Mouse (Mus musculus): Measurements from ENCODE around the gene Bcl11a. TPM values are rescaled to one million over a fixed set of nuclear protein-coding genes. Genes with fewer than 3 reads are reported as not detected.

The Bcl11a gene
- total and polyA plus RNA-seq, 2 experiments from 2014 or later: 32.3 to 73.5 TPM

- no peaks in the 10 kb centered on the region for H3K27me3 ChIP-seq (ENCODE audit: insufficient read depth, low read length)
- H3K27ac ChIP-seq: no peak overlapping the region
- WGBS: 67% methylated on average over 10 of the region's 10 CpGs
- DNase-seq (ENCODE audit: low spot score): no peak
- H3K4me2 ChIP-seq (ENCODE audit: low read depth, low read length): peak overlapping the region; percentile 12; the same call in 1 of the 2 replicates
- H3K36me3 ChIP-seq (ENCODE audit: insufficient read depth, low read length): no peaks in the 10 kb centered on the region
- H3K9me3 ChIP-seq (ENCODE audit: low read length): no peaks in the 10 kb centered on the region
- no peak for TF ChIP-seq CTCF (IDR thresholded peaks at IDR 0.05; ENCODE audit: low read depth)
- H3K9ac ChIP-seq (replicated peaks; ENCODE audit: low read length): no peak overlapping the region
- ATAC-seq: no peak
- H3K4me1 ChIP-seq (ENCODE audit: insufficient read depth, low read length): peaks cover 6% of the 10 kb centered on the region
- no peak overlapping the region for H3K4me3 ChIP-seq (ENCODE audit: low read length)
Observed at GRCm38 (mm10) chr11:24099215-24099614, 21.4 kb downstream of the Bcl11a start.

- TF ChIP-seq CTCF (IDR thresholded peaks at IDR 0.05; ENCODE audit: low read depth): no peak
- H3K9me3 ChIP-seq (ENCODE audit: low read length): no peaks in the 10 kb centered on the region
- no peak overlapping the region for H3K4me3 ChIP-seq (ENCODE audit: low read length)
- H3K4me1 ChIP-seq (ENCODE audit: insufficient read depth, low read length): peaks cover 6% of the 10 kb centered on the region
- WGBS: 18% methylated on average over 7 of the region's 7 CpGs
- H3K4me2 ChIP-seq (ENCODE audit: low read depth, low read length): peak overlapping the region; percentile 17; the same call in 1 of the 2 replicates
- H3K27me3 ChIP-seq (ENCODE audit: insufficient read depth, low read length): no peaks in the 10 kb centered on the region
- DNase-seq (ENCODE audit: low spot score) (no peak), ATAC-seq (no peak)
- no peaks in the 10 kb centered on the region for H3K36me3 ChIP-seq (ENCODE audit: insufficient read depth, low read length)
- no peak overlapping the region for H3K27ac ChIP-seq
- no peak overlapping the region for H3K9ac ChIP-seq (replicated peaks; ENCODE audit: low read length)
Observed at GRCm38 (mm10) chr11:24099886-24100293, 22.0 kb downstream of the Bcl11a start.

DNA sequence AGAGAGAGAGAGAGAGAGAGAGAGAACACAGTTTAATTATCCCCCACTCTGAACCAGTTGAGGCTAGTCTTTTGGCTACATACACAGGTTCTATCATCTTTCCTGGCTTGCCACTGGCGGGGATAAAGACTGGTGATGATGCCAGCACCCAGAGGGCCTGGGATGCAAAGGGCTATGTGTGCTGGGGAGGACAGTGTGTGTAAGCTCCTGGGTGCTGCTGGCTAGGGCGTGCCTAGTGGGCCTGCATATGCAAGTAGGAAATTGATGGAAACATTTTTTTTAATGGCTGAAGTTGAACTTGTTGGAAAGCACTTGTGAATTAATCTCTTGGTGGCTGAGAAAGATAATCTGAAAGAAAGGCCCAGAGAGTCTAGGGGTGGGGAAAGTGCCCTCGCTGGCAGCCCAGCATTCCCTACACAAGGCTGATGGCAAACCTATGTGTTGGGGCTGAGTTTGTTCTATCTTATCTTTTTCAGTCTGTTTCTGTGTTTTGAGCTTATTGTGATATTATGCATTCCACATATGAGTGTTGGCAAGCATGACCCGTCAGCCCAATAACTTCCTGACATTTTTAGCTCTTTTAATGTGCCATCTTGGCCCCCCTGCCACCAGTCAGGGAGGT, 22.7 kb downstream of the Bcl11a start:
- no peak overlapping the region for H3K27ac ChIP-seq
- 50% methylated on average over 4 of the region's 4 CpGs for WGBS
- no peak overlapping the region; the same call in 1 of the 2 replicates for H3K9ac ChIP-seq (replicated peaks; ENCODE audit: low read length)
- TF ChIP-seq CTCF (IDR thresholded peaks at IDR 0.05; ENCODE audit: low read depth): no peak
- H3K9me3 ChIP-seq (ENCODE audit: low read length): no peaks in the 10 kb centered on the region
- DNase-seq (ENCODE audit: low spot score): no peak
- peaks cover 6% of the 10 kb centered on the region for H3K4me1 ChIP-seq (ENCODE audit: insufficient read depth, low read length)
- H3K27me3 ChIP-seq (ENCODE audit: insufficient read depth, low read length): no peaks in the 10 kb centered on the region
- peak; percentile 54; the same call in 1 of the 2 replicates for ATAC-seq
- H3K36me3 ChIP-seq (ENCODE audit: insufficient read depth, low read length): no peaks in the 10 kb centered on the region
- H3K4me3 ChIP-seq (ENCODE audit: low read length): no peak overlapping the region
- H3K4me2 ChIP-seq (ENCODE audit: low read depth, low read length): no peak overlapping the region

DNA sequence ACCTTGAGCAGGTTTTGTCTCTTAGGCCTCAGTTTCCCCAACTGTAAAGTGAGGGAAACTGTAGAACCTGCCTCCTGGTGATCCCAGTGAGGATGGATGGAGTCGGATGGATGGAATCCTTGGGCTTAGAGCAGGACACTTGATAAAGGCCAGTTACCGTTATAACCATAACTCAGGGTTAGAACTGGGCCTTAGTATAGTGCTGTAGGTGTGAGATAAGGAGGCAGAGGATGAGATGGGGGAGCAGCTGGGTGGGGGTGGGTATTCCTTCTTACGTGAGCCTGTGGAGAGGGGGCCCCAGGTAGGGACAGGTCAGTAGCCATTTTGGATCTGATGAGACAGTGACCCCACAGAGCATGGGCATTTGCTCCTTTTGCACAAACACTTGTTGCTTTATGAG, 23.8 kb downstream of the Bcl11a start:
- no peaks in the 10 kb centered on the region for H3K9me3 ChIP-seq (ENCODE audit: low read length)
- H3K27ac ChIP-seq: no peak overlapping the region
- H3K4me2 ChIP-seq (ENCODE audit: low read depth, low read length): no peak overlapping the region
- no peak for ATAC-seq
- H3K27me3 ChIP-seq (ENCODE audit: insufficient read depth, low read length): no peaks in the 10 kb centered on the region
- DNase-seq (ENCODE audit: low spot score): no peak
- no peak for TF ChIP-seq CTCF (IDR thresholded peaks at IDR 0.05; ENCODE audit: low read depth)
- H3K36me3 ChIP-seq (ENCODE audit: insufficient read depth, low read length): no peaks in the 10 kb centered on the region
- no peak overlapping the region for H3K4me3 ChIP-seq (ENCODE audit: low read length)
- H3K9ac ChIP-seq (replicated peaks; ENCODE audit: low read length): no peak overlapping the region
- 82% methylated on average over 3 of the region's 3 CpGs for WGBS
- peaks cover 6% of the 10 kb centered on the region for H3K4me1 ChIP-seq (ENCODE audit: insufficient read depth, low read length)

GRCm38 (mm10) chr11:24102372-24102771, 24.5 kb downstream of the Bcl11a start:
- Histone ChIP-seq H3K27ac (no peak overlapping the region), H3K27me3 (ENCODE audit: insufficient read depth, low read length) (no peaks in the 10 kb centered on the region), H3K4me1 (ENCODE audit: insufficient read depth, low read length) (peaks cover 6% of the 10 kb centered on the region), H3K4me2 (ENCODE audit: low read depth, low read length) (no peak overlapping the region), H3K36me3 (ENCODE audit: insufficient read depth, low read length) (no peaks in the 10 kb centered on the region), H3K9me3 (ENCODE audit: low read length) (no peaks in the 10 kb centered on the region), H3K4me3 (ENCODE audit: low read length) (no peak overlapping the region), H3K9ac (replicated peaks; ENCODE audit: low read length) (no peak overlapping the region)
- DNase-seq (ENCODE audit: low spot score) (no peak), ATAC-seq (no peak)
- TF ChIP-seq CTCF (IDR thresholded peaks at IDR 0.05; ENCODE audit: low read depth): no peak
- WGBS: 56% methylated on average over 2 of the region's 2 CpGs

DNA sequence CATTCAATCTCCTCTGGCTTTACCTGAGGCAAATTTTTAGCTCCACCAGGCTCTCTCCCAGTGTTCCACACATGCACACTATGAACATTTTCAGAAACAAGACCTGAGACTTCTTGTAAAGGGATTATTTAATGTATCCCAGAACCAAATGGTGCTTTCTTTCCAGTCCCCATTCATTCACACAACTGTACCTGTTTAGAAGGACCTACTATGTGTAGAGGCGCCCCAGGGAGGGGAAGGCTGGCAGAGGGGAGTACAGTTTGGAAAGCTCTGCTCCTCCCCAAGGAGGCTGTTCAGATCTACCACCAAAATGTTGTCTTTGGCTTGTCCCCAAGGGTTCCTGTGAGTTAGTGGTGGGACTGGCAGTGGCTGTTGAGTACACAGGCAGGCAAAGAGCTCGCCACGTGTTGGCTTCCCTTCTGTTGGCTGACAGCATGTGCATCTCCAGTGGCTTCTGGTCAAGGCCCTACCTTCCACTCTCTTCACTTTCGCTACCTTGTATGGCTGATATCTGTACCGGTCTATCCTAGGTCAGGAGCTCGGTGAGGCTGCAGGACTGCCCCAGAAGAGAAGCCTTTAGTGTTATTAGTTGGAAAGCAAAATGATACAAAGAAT, 25.4 kb downstream of the Bcl11a start:
- 66% methylated on average over 6 of the region's 6 CpGs for WGBS
- no peaks in the 10 kb centered on the region for H3K36me3 ChIP-seq (ENCODE audit: insufficient read depth, low read length)
- H3K27ac ChIP-seq: no peak overlapping the region

DNA sequence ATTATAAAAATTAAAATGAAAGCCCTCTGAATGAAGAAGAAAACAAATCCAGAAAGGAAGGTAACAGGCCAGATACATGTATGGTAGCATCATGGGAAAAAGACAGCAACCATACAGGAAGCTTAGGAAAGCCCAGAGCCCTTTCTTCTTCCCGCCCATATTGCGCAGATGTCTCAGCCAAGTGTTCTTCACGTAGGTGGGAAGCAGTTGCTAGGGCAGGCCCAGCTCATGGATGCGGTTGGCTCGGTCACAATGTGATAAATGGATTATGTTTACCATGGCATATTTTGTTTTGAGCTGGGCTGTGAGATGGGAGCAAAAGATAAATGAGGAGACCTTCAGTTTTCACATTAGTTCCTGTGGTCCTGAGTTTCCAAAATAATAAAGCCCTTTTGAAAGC, 29.6 kb downstream of the Bcl11a start:
- Histone ChIP-seq H3K4me1 (ENCODE audit: insufficient read depth, low read length) (no peaks in the 10 kb centered on the region), H3K4me2 (ENCODE audit: low read depth, low read length) (no peak overlapping the region), H3K9me3 (ENCODE audit: low read length) (no peaks in the 10 kb centered on the region), H3K36me3 (ENCODE audit: insufficient read depth, low read length) (no peaks in the 10 kb centered on the region), H3K9ac (replicated peaks; ENCODE audit: low read length) (no peak overlapping the region), H3K4me3 (ENCODE audit: low read length) (no peak overlapping the region), H3K27ac (no peak overlapping the region), H3K27me3 (ENCODE audit: insufficient read depth, low read length) (no peaks in the 10 kb centered on the region)
- no peak for TF ChIP-seq CTCF (IDR thresholded peaks at IDR 0.05; ENCODE audit: low read depth)
- WGBS: 49% methylated on average over 5 of the region's 5 CpGs
- ATAC-seq (no peak), DNase-seq (ENCODE audit: low spot score) (no peak)

More for the DNA sequence above, 25.4 kb downstream of the Bcl11a start:
- no peak for ATAC-seq
- Histone ChIP-seq H3K4me3 (ENCODE audit: low read length) (no peak overlapping the region), H3K9me3 (ENCODE audit: low read length) (no peaks in the 10 kb centered on the region), H3K9ac (replicated peaks; ENCODE audit: low read length) (no peak overlapping the region), H3K4me2 (ENCODE audit: low read depth, low read length) (no peak overlapping the region), H3K27me3 (ENCODE audit: insufficient read depth, low read length) (no peaks in the 10 kb centered on the region), H3K4me1 (ENCODE audit: insufficient read depth, low read length) (peaks cover 6% of the 10 kb centered on the region)
- TF ChIP-seq CTCF (IDR thresholded peaks at IDR 0.05; ENCODE audit: low read depth): no peak
- DNase-seq (ENCODE audit: low spot score): no peak
